Mouse (Mus musculus): ENCODE data around the gene Gm10720. TPM values are rescaled to one million over a fixed set of nuclear protein-coding genes. Genes with fewer than 3 reads are reported as not detected.
"Not testable (repeated sequence)": the region's sequence is repeated elsewhere in the genome, so short reads cannot be mapped to it uniquely, and the experiment has no call there.

Gene Gm10720
- polyA plus RNA-seq (2015; fragmentation: Nextera tagmentation; extraction: Ambion mirVana) = not detected in 2 replicates

DNA sequence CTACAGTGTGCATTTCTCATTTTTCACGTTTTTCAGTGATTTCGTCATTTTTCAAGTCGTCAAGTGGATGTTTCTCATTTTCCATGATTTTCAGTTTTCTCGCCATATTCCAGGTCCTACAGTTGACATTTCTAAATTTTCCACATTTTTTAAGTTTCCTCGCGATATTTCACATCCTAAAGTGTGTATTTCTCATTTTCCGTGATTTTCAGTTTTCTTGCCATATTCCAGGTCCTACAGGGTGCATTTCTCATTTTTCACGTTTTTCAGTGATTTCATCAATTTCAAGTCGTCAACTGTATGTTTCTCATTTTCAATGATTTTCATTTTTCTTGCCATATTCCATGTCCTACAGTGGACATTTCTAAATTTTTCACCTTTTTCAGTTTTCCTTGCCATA, at the start of gene Gm10720:
Gene Gm10720, plus strand, starts transcription at position 301 of the 400 bp plus-strand sequence.
- H3K9me3 ChIP-seq (replicated peaks); H3K27ac ChIP-seq; H3K4me2 ChIP-seq; H3K4me3 ChIP-seq; ATAC-seq; H3K36me3 ChIP-seq (ENCODE audit: poor library complexity, severe bottlenecking); H3K9ac ChIP-seq; H3K27me3 ChIP-seq; H3K4me1 ChIP-seq: not testable (repeated sequence)
- 65% methylated on average over 5 of the region's 9 CpGs for WGBS

DNA sequence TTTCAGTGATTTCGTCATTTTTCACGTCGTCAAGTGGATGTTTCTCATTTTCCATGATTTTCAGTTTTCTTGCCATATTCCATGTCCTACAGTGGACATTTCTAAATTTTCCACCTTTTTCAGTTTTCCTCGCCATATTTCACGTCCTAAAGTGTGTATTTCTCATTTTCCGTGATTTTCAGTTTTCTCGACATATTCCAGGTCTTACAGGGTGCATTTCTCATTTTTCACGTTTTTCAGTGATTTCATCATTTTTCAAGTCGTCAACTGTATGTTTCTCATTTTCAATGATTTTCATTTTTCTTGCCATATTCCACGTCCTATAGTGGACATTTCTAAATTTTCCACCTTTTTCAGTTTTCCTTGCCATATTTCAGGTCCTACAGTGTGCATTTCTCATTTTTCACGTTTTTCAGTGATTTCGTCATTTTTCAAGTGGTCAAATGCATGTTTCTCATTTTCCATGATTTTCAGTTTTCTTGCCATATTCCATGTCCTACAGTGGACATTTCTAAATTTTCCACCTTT, 14.9 kb upstream of the Gm10720 start, which contains the start of gene Gm10722:
Gene Gm10722, plus strand, starts transcription at position 478 of the 528 bp plus-strand sequence.
- not testable (repeated sequence) for H3K9me3 ChIP-seq (replicated peaks); H3K36me3 ChIP-seq (ENCODE audit: poor library complexity, severe bottlenecking)
- 74% methylated on average over 12 of the region's 12 CpGs for WGBS

DNA sequence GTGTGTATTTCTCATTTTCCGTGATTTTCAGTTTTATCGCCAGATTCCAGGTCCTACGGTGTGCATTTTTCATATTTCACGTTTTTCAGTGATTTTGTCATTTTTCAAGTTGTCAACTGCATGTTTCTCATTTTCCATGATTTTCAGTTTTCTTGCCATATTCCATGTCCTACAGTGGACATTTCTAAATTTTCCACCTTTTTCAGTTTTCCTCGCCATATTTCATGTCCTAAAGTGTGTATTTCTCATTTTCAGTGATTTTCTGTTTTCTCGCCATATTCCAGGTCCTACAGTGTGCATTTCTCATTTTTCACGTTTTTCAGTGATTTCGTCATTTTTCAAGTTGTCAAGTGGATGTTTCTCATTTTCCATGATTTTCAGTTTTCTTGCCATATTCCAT, 14.4 kb upstream of the Gm10720 start:
- not testable (repeated sequence) for H3K27me3 ChIP-seq; ATAC-seq; H3K9me3 ChIP-seq (replicated peaks); H3K4me2 ChIP-seq; H3K4me1 ChIP-seq; H3K36me3 ChIP-seq (ENCODE audit: poor library complexity, severe bottlenecking); H3K9ac ChIP-seq; H3K27ac ChIP-seq; H3K4me3 ChIP-seq
- 66% methylated on average over 8 of the region's 8 CpGs for WGBS

More for the DNA sequence above, 14.9 kb upstream of the Gm10720 start, which contains the start of gene Gm10722:
- not testable (repeated sequence) for H3K4me1 ChIP-seq, H3K4me2 ChIP-seq, H3K27ac ChIP-seq, ATAC-seq, H3K9ac ChIP-seq, H3K4me3 ChIP-seq, H3K27me3 ChIP-seq

DNA sequence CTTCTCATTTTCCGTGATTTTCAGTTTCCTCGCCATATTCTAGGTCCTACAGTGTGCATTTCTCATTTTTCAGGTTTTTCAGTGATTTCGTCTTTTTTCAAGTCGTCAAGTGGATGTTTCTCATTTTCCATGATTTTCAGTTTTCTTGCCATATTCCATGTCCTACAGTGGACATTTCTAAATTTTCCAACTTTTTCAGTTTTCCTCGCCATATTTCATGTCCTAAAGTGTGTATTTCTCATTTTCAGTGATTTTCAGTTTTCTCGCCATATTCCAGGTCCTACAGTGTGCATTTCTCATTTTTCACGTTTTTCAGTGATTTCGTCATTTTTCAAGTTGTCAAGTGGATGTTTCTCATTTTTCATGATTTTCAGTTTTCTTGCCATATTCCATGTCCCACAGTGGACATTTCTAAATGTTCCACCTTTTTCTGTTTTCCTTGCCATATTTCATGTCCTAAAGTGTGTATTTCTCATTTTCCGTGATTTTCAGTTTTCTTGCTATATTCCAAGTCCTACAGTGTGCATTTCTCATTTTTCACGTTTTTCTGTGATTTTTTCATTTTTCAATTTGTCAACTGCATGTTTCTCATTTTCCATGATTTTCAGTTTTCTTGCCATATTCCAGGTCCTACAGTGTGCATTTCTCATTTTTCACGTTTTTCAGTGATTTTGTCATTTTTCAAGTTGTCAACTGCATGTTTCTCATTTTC, 13.3 kb upstream of the Gm10720 start:
- H3K4me3 ChIP-seq; H3K4me2 ChIP-seq; H3K4me1 ChIP-seq; H3K9ac ChIP-seq; H3K27me3 ChIP-seq; H3K36me3 ChIP-seq (ENCODE audit: poor library complexity, severe bottlenecking); H3K9me3 ChIP-seq (replicated peaks); H3K27ac ChIP-seq: not testable (repeated sequence)
- peak; percentile 86 for ATAC-seq
- 71% methylated on average over 9 of the region's 11 CpGs for WGBS

DNA sequence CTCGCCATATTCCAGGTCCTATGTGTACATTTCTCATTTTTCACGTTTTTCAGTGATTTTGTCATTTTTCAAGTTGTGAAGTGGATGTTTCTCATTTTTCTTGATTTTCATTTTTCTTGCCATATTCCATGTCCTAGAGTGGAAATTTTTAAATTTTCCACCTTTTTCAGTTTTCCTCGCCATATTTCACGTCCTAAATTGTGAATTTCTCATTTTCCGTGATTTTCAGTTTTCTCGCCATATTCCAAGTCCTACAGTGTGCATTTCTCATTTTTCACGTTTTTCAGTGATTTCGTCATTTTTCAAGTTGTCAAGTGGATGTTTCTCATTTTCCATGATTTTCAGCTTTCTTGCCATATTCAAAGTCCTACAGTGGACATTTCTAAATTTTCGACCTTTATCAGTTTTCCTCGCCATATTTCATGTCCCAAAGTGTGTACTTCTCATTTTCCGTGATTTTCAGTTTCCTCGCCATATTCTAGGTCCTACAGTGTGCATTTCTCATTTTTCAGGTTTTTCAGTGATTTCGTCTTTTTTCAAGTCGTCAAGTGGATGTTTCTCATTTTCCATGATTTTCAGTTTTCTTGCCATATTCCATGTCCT, 12.6 kb upstream of the Gm10720 start, which contains the start of gene Gm11168:
Gene Gm11168, plus strand, starts transcription at position 553 of the 603 bp plus-strand sequence.
- H3K9ac ChIP-seq; H3K36me3 ChIP-seq (ENCODE audit: poor library complexity, severe bottlenecking); ATAC-seq; H3K4me2 ChIP-seq; H3K27ac ChIP-seq; H3K27me3 ChIP-seq; H3K4me1 ChIP-seq; H3K4me3 ChIP-seq: not testable (repeated sequence)
- peaks cover 11% of the 10 kb centered on the region for H3K9me3 ChIP-seq (replicated peaks)
- 76% methylated on average over 6 of the region's 14 CpGs for WGBS

DNA sequence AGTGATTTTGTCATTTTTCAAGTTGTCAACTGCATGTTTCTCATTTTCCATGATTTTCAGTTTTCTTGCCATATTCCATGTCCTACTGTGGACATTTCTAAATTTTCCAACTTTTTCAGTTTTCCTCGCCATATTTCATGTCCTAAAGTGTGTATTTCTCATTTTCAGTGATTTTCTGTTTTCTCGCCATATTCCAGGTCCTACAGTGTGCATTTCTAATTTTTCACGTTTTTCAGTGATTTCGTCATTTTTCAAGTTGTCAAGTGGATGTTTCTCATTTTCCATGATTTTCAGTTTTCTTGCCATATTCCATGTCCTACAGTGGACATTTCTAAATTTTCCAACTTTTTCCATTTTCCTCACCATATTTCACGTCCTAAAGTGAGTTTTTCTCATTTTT, 9.3 kb upstream of the Gm10720 start:
- H3K4me2 ChIP-seq; H3K27ac ChIP-seq; H3K4me3 ChIP-seq; H3K4me1 ChIP-seq; ATAC-seq; H3K36me3 ChIP-seq (ENCODE audit: poor library complexity, severe bottlenecking); H3K9ac ChIP-seq; H3K27me3 ChIP-seq: not testable (repeated sequence)
- 76% methylated on average over 1 of the region's 5 CpGs for WGBS
- peaks cover 11% of the 10 kb centered on the region for H3K9me3 ChIP-seq (replicated peaks)

DNA sequence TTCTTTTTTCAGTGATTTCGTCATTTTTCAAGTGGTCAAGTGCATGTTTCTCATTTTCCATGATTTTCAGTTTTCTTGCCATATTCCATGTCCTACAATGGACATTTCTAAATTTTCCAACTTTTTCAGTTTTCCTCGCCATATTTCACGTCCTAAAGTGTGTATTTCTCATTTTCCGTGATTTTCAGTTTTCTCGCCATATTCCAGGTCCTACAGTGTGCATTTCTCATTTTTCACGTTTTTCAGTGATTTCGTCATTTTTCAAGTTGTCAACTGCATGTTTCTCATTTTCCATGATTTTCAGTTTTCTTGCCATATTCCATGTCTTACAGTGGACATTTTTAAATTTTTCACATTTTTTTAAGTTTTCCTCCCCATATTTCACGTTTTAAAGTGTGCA, 8.8 kb upstream of the Gm10720 start:
- 75% methylated on average over 8 of the region's 8 CpGs for WGBS
- H3K9me3 ChIP-seq (replicated peaks) = peaks cover 11% of the 10 kb centered on the region
- ATAC-seq = peak; percentile 71

DNA sequence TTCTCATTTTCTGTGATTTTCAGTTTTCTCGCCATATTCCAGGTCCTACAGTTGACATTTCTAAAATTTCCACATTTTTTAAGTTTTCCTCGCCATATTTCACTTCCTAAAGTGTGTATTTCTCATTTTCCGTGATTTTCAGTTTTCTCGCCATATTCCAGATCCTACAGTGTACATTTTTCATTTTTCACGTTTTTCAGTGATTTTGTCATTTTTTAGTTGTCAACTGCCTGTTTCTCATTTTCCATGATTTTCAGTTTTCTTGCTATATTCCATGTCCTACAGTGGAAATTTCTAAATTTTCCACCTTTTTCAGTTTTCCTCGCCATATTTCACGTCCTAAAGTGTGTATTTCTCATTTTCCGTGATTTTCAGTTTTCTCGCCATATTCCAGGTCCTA, 8.2 kb upstream of the Gm10720 start:
- H3K27me3 ChIP-seq; H3K4me1 ChIP-seq; H3K27ac ChIP-seq; H3K9ac ChIP-seq; H3K9me3 ChIP-seq (replicated peaks); H3K36me3 ChIP-seq (ENCODE audit: poor library complexity, severe bottlenecking); H3K4me2 ChIP-seq; H3K4me3 ChIP-seq: not testable (repeated sequence)
- ATAC-seq = 0 out of 2 replicates have a peak, but pooled peaks have one; percentile 14
- WGBS = 78% methylated on average over 8 of the region's 9 CpGs

More for the DNA sequence above, 8.8 kb upstream of the Gm10720 start:
- not testable (repeated sequence) for H3K4me3 ChIP-seq; H3K27me3 ChIP-seq; H3K36me3 ChIP-seq (ENCODE audit: poor library complexity, severe bottlenecking); H3K4me1 ChIP-seq; H3K27ac ChIP-seq; H3K9ac ChIP-seq; H3K4me2 ChIP-seq

DNA sequence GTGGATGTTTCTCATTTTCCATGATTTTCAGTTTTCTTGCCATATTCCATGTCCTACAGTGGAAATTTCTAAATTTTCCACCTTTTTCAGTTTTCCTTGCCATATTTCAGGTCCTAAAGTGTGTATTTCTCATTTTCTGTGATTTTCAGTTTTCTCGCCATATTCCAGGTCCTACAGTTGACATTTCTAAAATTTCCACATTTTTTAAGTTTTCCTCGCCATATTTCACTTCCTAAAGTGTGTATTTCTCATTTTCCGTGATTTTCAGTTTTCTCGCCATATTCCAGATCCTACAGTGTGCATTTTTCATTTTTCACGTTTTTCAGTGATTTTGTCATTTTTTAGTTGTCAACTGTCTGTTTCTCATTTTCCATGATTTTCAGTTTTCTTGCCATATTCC, 6.1 kb upstream of the Gm10720 start:
- H3K36me3 ChIP-seq (ENCODE audit: poor library complexity, severe bottlenecking); H3K27me3 ChIP-seq; H3K4me1 ChIP-seq; H3K27ac ChIP-seq; H3K9ac ChIP-seq; H3K4me3 ChIP-seq; H3K9me3 ChIP-seq (replicated peaks); H3K4me2 ChIP-seq: not testable (repeated sequence)
- peak; percentile 35; the same call in 1 of the 2 replicates for ATAC-seq
- no CpG with 5 or more reads among the region's 5 CpGs for WGBS

DNA sequence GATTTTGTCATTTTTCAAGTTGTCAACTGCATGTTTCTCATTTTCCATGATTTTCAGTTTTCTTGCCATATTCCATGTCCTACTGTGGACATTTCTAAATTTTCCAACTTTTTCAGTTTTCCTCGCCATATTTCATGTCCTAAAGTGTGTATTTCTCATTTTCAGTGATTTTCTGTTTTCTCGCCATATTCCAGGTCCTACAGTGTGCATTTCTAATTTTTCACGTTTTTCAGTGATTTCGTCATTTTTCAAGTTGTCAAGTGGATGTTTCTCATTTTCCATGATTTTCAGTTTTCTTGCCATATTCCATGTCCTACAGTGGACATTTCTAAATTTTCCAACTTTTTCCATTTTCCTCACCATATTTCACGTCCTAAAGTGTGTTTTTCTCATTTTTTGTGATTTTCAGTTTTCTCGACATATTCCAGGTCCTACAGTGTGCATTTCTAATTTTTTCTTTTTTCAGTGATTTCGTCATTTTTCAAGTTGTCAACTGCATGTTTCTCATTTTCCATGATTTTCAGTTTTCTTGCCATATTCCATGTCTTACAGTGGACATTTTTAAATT, 3.3 kb upstream of the Gm10720 start:
- not testable (repeated sequence) for H3K4me1 ChIP-seq; H3K36me3 ChIP-seq (ENCODE audit: poor library complexity, severe bottlenecking); H3K9ac ChIP-seq; H3K27ac ChIP-seq; H3K4me3 ChIP-seq; ATAC-seq; H3K9me3 ChIP-seq (replicated peaks); H3K27me3 ChIP-seq; H3K4me2 ChIP-seq
- WGBS = 89% methylated on average over 3 of the region's 7 CpGs

DNA sequence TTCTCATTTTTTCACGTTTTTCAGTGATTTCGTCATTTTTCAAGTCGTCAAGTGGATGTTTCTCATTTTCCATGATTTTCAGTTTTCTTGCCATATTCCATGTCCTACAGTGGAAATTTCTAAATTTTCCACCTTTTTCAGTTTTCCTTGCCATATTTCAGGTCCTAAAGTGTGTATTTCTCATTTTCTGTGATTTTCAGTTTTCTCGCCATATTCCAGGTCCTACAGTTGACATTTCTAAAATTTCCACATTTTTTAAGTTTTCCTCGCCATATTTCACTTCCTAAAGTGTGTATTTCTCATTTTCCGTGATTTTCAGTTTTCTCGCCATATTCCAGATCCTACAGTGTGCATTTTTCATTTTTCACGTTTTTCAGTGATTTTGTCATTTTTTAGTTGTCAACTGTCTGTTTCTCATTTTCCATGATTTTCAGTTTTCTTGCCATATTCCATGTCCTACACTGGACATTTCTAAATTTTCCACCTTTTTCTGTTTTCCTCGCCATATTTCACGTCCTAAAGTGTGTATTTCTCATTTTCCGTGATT, 2.6 kb upstream of the Gm10720 start, which contains the start of gene Gm10721:
Gene Gm10721, plus strand, starts transcription at position 408 of the 547 bp plus-strand sequence.
- not testable (repeated sequence) for H3K9ac ChIP-seq; H3K27ac ChIP-seq; H3K4me3 ChIP-seq; H3K4me1 ChIP-seq; H3K36me3 ChIP-seq (ENCODE audit: poor library complexity, severe bottlenecking); H3K4me2 ChIP-seq; H3K27me3 ChIP-seq; H3K9me3 ChIP-seq (replicated peaks)
- no CpG with 5 or more reads among the region's 11 CpGs for WGBS
- ATAC-seq = peak; percentile 45; the same call in 1 of the 2 replicates

DNA sequence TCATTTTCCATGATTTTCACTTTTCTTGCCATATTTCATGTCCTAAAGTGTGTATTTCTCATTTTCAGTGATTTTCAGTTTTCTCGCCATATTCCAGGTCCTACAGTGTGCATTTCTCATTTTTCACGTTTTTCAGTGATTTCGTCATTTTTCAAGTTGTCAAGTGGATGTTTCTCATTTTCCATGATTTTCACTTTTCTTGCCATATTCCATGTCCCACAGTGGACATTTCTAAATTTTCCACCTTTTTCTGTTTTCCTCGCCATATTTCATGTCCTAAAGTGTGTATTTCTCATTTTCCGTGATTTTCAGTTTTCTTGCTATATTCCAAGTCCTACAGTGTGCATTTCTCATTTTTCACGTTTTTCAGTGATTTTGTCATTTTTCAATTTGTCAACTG, 442 bp downstream of the Gm10720 start:
- H3K4me1 ChIP-seq; H3K36me3 ChIP-seq (ENCODE audit: poor library complexity, severe bottlenecking); H3K4me2 ChIP-seq; H3K27ac ChIP-seq; H3K9ac ChIP-seq; H3K4me3 ChIP-seq; H3K9me3 ChIP-seq (replicated peaks); ATAC-seq; H3K27me3 ChIP-seq: not testable (repeated sequence)
- 83% methylated on average over 6 of the region's 6 CpGs for WGBS

All from forebrain, embryonic 13.5 days (tissue).